Mouse (Mus musculus): ENCODE measurements at regions not wholly inside any gene's neighbourhood (a gene's known extent, or its start where the extent isn't known, plus 50 kb on each side); places are given as distances from the start of the nearest gene placed in this dataset.

DNA sequence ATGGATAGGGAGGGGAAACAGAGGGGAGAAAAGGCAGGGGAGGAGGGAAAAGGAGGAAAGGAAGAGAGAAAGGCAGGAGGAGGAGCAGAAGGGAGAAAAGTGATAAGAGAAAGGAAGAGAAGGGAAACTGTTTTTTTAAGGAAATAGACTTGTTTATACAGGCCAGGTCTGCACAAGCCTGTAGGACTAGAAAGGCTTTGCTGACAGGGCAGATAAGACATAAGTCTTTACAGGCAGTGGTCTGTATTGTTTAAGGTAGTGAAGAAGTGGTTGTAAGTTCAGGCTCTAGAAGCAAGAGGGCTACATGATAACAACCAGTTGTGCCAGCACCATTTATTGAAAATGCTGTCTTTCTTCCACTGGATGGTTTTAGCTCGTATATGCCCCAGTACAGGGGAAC lies 75.4 kb upstream of the Rnaseh2b start:
- H3K9ac ChIP-seq (replicated peaks; ENCODE audit: low read depth, low read length) = no peak overlapping the region
- ATAC-seq (ENCODE audit: insufficient number of reproducible peaks, insufficient read depth, low FRiP score, low read depth) = no peak
- H3K27ac ChIP-seq (ENCODE audit: low read length) = no peak overlapping the region
- H3K4me3 ChIP-seq (ENCODE audit: low read depth, low read length) = no peak overlapping the region
- H3K4me2 ChIP-seq (replicated peaks; ENCODE audit: low read depth, low read length) = no peak overlapping the region
- no peaks in the 10 kb centered on the region for H3K9me3 ChIP-seq (ENCODE audit: control insufficient read depth, low read depth, low read length)
- H3K27me3 ChIP-seq (ENCODE audit: control insufficient read depth, insufficient read depth, low read length) = no peaks in the 10 kb centered on the region
- no peaks in the 10 kb centered on the region for H3K4me1 ChIP-seq (ENCODE audit: control insufficient read depth, insufficient read depth, low read length)
- 66% methylated on average over 1 of the region's 1 CpGs for WGBS
- H3K36me3 ChIP-seq (ENCODE audit: control insufficient read depth, insufficient read depth, low read length) = no peaks in the 10 kb centered on the region

DNA sequence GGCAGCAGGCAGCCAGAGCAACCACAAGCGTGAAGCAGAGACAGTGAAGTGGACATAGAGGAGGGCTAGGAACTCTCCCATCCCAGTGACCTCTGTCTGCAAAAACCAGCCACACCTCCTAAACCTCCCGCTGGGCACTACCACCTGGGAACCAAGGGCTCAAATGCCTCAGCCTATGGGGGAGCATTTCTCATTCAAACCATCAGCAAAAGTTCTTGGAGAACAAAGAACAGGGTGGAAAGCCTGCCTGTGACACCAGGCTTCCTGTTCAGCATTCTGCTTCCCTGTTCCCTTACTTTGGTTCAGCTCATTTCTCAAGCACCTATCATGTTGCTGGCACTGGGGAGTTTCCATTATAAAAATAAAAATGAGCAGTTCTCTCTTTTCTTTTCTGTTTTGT lies 74.4 kb upstream of the Rnaseh2b start:
- WGBS = 61% methylated on average over 2 of the region's 2 CpGs
- no peak for ATAC-seq (ENCODE audit: insufficient number of reproducible peaks, insufficient read depth, low FRiP score, low read depth)
- H3K36me3 ChIP-seq (ENCODE audit: control insufficient read depth, insufficient read depth, low read length) = no peaks in the 10 kb centered on the region

DNA sequence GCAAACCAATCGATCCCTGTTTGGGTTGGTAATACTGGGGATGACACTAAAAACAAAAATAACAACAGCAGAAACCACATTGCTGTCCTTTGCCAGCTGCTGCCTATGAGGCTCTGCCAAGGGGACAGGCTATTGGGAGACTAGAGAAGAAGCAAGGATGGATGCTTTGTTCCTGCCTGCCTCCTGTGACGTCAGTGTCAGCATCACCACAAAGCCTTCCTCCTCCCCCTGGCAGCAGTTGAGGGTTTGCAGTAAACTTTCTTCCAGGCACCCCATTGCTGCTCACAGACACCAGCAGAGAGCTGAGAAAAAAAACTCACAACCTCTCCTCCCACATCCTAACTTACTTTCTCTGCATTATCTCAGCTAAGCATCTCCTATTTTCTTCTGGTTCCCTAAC lies 73.7 kb upstream of the Rnaseh2b start:
- ATAC-seq (ENCODE audit: insufficient number of reproducible peaks, insufficient read depth, low FRiP score, low read depth) = no peak
- Histone ChIP-seq H3K36me3 (ENCODE audit: control insufficient read depth, insufficient read depth, low read length) (no peaks in the 10 kb centered on the region), H3K4me3 (ENCODE audit: low read depth, low read length) (no peak overlapping the region), H3K27ac (ENCODE audit: low read length) (no peak overlapping the region), H3K4me1 (ENCODE audit: control insufficient read depth, insufficient read depth, low read length) (no peaks in the 10 kb centered on the region), H3K9me3 (ENCODE audit: control insufficient read depth, low read depth, low read length) (no peaks in the 10 kb centered on the region), H3K9ac (replicated peaks; ENCODE audit: low read depth, low read length) (no peak overlapping the region), H3K4me2 (replicated peaks; ENCODE audit: low read depth, low read length) (no peak overlapping the region), H3K27me3 (ENCODE audit: control insufficient read depth, insufficient read depth, low read length) (no peaks in the 10 kb centered on the region)
- WGBS = 62% methylated on average over 2 of the region's 2 CpGs

More for the DNA sequence above, 74.4 kb upstream of the Rnaseh2b start:
- no peak overlapping the region for H3K27ac ChIP-seq (ENCODE audit: low read length)
- no peak overlapping the region for H3K9ac ChIP-seq (replicated peaks; ENCODE audit: low read depth, low read length)
- no peaks in the 10 kb centered on the region for H3K4me1 ChIP-seq (ENCODE audit: control insufficient read depth, insufficient read depth, low read length)
- no peaks in the 10 kb centered on the region for H3K9me3 ChIP-seq (ENCODE audit: control insufficient read depth, low read depth, low read length)
- H3K27me3 ChIP-seq (ENCODE audit: control insufficient read depth, insufficient read depth, low read length) = no peaks in the 10 kb centered on the region
- no peak overlapping the region for H3K4me2 ChIP-seq (replicated peaks; ENCODE audit: low read depth, low read length)
- H3K4me3 ChIP-seq (ENCODE audit: low read depth, low read length) = no peak overlapping the region

GRCm38 (mm10) chr14:62220770-62221169 lies 71.6 kb upstream of the Rnaseh2b start:
- Histone ChIP-seq H3K4me3 (ENCODE audit: low read depth, low read length) (no peak overlapping the region), H3K4me2 (replicated peaks; ENCODE audit: low read depth, low read length) (no peak overlapping the region), H3K9ac (replicated peaks; ENCODE audit: low read depth, low read length) (no peak overlapping the region), H3K36me3 (ENCODE audit: control insufficient read depth, insufficient read depth, low read length) (no peaks in the 10 kb centered on the region), H3K9me3 (ENCODE audit: control insufficient read depth, low read depth, low read length) (no peaks in the 10 kb centered on the region), H3K27me3 (ENCODE audit: control insufficient read depth, insufficient read depth, low read length) (no peaks in the 10 kb centered on the region), H3K27ac (ENCODE audit: low read length) (no peak overlapping the region), H3K4me1 (ENCODE audit: control insufficient read depth, insufficient read depth, low read length) (no peaks in the 10 kb centered on the region)
- ATAC-seq (ENCODE audit: insufficient number of reproducible peaks, insufficient read depth, low FRiP score, low read depth) = no peak
- WGBS = 76% methylated on average over 4 of the region's 4 CpGs
